Mouse (Mus musculus) gastrocnemius, postnatal 4 days (tissue): Measurements from ENCODE around the gene Cd300ld5. TPM values are rescaled to one million over a fixed set of nuclear protein-coding genes. Genes with fewer than 3 reads are reported as not detected.
"Not testable (repeated sequence)": the region's sequence is repeated elsewhere in the genome, so short reads cannot be mapped to it uniquely, and the experiment has no call there.

Source experiments
- DNase-seq, 2 experiments: peaks; one replicate each; pipeline ENCODE4 v3.0.0; 2021 to 2022; ENCODE audit warnings: low spot score in 2 of 2, mixed read lengths in 2 of 2
- total RNA-seq, 2 experiments: library from RNA; stranded (reverse); gene quantifications; 2 replicates each; pipeline ENCODE4 v1.2.3; 2021

Cd300ld5 gene
- total RNA-seq, 2 experiments from 2014 or later: 2.5 to 3.2 TPM

GRCm38 (mm10) chr11:115049282-115049895 lies 11.8 kb upstream of the Cd300ld5 start:
- no peak for DNase-seq

GRCm38 (mm10) chr11:115048259-115048658 lies 10.7 kb upstream of the Cd300ld5 start, which contains the start of gene Cd300ld3:
Gene Cd300ld3, minus strand, starts transcription at chr11:115048409.
- DNase-seq: no peak

- not testable (repeated sequence) for DNase-seq
These were observed 10.7 kb downstream of the Cd300ld5 start, which contains the start of gene Cd300ld4 for GRCm38 (mm10) chr11:115026912-115027311. Gene Cd300ld4, minus strand, starts transcription at chr11:115027012.

- DNase-seq: not testable (repeated sequence)
These were observed 21.5 kb downstream of the Cd300ld5 start, which contains the start of gene Cd300ld2 for GRCm38 (mm10) chr11:115016093-115016492. Gene Cd300ld2, minus strand, starts transcription at chr11:115016193.

GRCm38 (mm10) chr11:115004070-115004469 lies 33.5 kb downstream of the Cd300ld5 start:
- DNase-seq: no peak

GRCm38 (mm10) chr11:115001474-115002040 lies 36.0 kb downstream of the Cd300ld5 start, which contains the start of gene Cd300c2:
Gene Cd300c2, minus strand, starts transcription at chr11:115001880.
- DNase-seq: no peak

GRCm38 (mm10) chr11:114989793-114990192 lies 47.8 kb downstream of the Cd300ld5 start, which contains the start of gene Cd300ld:
Gene Cd300ld, minus strand, starts transcription at chr11:114989922.
- no peak for DNase-seq

GRCm38 (mm10) chr11:114981866-114982265 lies 55.7 kb downstream of the Cd300ld5 start:
- DNase-seq: no peak

Other genes with a start within 250 kb of the Cd300ld5 start
- gene Btbd17, start 241.8 kb downstream of the Cd300ld5 start, total RNA-seq: 1 to 10 TPM; 3.6 to 4.4 TPM
- not detected for gene Gpr142, start 238.8 kb downstream of the Cd300ld5 start, total RNA-seq
- gene Gprc5c, start 186.6 kb downstream of the Cd300ld5 start, total RNA-seq: 10 to 100 TPM; 51.0 to 57.9 TPM
- gene Cd300a, start 147.7 kb downstream of the Cd300ld5 start, total RNA-seq: 1 to 10 TPM; 1.3 to 2.0 TPM
- 1 to 10 TPM in 1 of 2 experiments, under 1 TPM in 1; 0.49 to 1.1 TPM for gene Cd300lb, start 103.4 kb downstream of the Cd300ld5 start, total RNA-seq
- gene Cd300c, start 68.6 kb downstream of the Cd300ld5 start, total RNA-seq: not detected
- gene Cd300ld, start 47.8 kb downstream of the Cd300ld5 start, total RNA-seq: under 1 TPM; 0.36 to 0.47 TPM
- gene Cd300c2, start 35.9 kb downstream of the Cd300ld5 start, total RNA-seq: 1 to 10 TPM; 1.6 to 2.2 TPM
- not detected for gene Cd300ld2, start 21.6 kb downstream of the Cd300ld5 start, total RNA-seq
- 1 to 10 TPM in 1 of 2 experiments, not detected in 1; 1.4 TPM for gene Cd300ld4, start 10.8 kb downstream of the Cd300ld5 start, total RNA-seq
- 1 to 10 TPM; 3.9 to 4.7 TPM for gene Cd300ld3, start 10.6 kb upstream of the Cd300ld5 start, total RNA-seq
- gene Cd300e, start 24.4 kb upstream of the Cd300ld5 start, total RNA-seq: under 1 TPM in 1 of 2 experiments, not detected in 1; 0.29 TPM
- gene Rab37, start 53.7 kb upstream of the Cd300ld5 start, total RNA-seq: 1 to 10 TPM; 1.0 to 1.3 TPM
- under 1 TPM; 0.49 TPM for gene Cd300lf, start 96.2 kb upstream of the Cd300ld5 start, total RNA-seq
- gene Slc9a3r1, start 125.6 kb upstream of the Cd300ld5 start, total RNA-seq: 10 to 100 TPM; 10.9 to 12.4 TPM
- gene Tmem104, start 149.7 kb upstream of the Cd300ld5 start, total RNA-seq: 1 to 10 TPM; 8.5 to 9.8 TPM
- gene Nat9, start 150.1 kb upstream of the Cd300ld5 start, total RNA-seq: 10 to 100 TPM; 16.4 to 17.9 TPM
- not detected for gene Grin2c, start 229.5 kb upstream of the Cd300ld5 start, total RNA-seq
- 1 to 10 TPM; 6.7 to 7.7 TPM for gene Fdxr, start 239.3 kb upstream of the Cd300ld5 start, total RNA-seq